Mouse (Mus musculus): ENCODE results near the gene Chrnb1.

Chrnb1 gene

DNA sequence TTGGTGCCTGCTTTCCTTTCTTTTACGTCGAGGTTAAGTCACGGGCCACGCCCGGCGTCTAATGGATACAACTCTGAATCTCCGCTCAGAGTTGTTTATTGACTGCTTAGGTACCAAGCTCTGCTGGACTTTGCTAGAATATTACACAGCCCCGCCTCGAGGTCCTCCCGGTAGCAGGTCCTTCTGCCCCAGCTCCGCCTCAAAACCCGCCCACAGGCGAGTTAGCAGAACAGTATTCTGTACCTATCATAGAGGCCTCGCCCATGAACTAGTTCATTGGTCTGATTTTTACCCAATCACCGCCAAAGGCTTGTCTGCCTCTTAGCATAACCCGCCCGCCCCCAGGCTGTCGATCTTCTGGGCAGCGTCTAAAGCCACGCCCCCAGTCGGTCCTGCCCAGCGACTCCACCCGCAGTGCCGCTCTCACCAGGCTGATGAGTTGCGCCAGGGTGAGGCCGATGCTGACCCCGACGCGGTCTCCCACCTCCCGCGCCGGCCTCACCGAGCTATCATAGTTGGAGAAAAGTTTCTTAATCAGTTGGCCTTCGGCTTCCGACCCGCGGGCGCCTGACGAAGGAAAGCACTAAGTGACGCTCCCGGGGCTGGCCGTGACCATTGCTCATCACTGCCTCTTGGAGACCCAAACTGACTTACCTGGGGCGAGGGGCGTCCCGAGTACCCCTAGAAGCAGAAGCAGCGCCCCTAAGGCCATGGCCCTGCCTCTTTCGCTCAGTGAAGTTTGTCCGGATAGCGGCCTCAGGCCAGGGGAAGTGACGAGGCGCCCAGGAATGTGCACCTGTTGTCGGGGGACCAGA, at the start of gene Chrnb1:
Gene Chrnb1, minus strand, starts transcription at position 776 of the 815 bp plus-strand sequence.
- peak; percentile 79 to 80 for DNase-seq (ENCODE audit: low read depth in 2 of 2, low spot score in 2 of 2)

DNA sequence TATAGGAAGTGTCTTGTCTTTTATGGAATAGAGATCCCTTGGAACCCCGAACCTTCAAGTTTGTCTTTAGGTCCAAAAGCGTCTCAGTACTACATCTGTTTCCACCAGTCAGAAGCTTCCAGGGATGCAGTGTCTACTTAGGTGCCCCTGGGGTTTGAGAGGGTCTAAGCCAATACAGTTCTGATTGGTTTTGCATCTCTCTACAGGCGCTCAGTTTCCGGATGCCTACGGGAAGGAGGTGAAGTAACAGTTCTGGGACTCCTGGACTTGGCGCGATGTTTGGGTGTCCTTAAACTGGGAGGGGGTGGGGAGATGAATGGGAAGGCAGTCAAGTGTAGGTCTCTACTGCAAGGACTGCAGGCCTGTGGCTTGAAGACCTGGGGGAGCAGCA, 43.0 kb upstream of the Chrnb1 start:
- no peak for DNase-seq (ENCODE audit: low read depth in 2 of 2, low spot score in 2 of 2)

GRCm38 (mm10) chr11:69837952-69838713, 42.4 kb upstream of the Chrnb1 start, which contains the start of gene Tmem256:
Tmem256 (plus strand) TSS chr11:69838514.
- DNase-seq (ENCODE audit: low read depth in 2 of 2, low spot score in 2 of 2), result peak; percentile 76 to 85

DNA sequence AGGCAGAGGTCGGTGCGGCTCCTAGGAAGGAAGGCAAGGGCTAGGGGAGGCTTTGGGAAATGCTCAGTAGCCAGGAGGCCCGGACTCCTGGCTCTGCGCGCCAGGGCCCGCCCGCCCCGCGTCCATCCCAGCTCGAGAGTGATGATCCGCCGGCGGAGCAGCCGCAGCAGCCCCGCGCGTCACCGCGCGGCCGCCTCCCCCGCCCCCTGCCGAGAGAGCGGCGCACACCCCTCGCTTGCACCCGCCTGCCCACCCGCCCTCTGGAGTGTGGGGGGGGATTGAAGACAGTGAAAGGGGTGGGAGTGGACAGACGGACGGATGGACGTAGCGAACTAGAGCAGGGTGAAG, 41.8 kb upstream of the Chrnb1 start, which contains the start of gene Nlgn2:
Gene Nlgn2, minus strand, starts transcription at position 181 of the 348 bp plus-strand sequence.
- no peak for DNase-seq (ENCODE audit: low read depth in 2 of 2, low spot score in 2 of 2)

DNA sequence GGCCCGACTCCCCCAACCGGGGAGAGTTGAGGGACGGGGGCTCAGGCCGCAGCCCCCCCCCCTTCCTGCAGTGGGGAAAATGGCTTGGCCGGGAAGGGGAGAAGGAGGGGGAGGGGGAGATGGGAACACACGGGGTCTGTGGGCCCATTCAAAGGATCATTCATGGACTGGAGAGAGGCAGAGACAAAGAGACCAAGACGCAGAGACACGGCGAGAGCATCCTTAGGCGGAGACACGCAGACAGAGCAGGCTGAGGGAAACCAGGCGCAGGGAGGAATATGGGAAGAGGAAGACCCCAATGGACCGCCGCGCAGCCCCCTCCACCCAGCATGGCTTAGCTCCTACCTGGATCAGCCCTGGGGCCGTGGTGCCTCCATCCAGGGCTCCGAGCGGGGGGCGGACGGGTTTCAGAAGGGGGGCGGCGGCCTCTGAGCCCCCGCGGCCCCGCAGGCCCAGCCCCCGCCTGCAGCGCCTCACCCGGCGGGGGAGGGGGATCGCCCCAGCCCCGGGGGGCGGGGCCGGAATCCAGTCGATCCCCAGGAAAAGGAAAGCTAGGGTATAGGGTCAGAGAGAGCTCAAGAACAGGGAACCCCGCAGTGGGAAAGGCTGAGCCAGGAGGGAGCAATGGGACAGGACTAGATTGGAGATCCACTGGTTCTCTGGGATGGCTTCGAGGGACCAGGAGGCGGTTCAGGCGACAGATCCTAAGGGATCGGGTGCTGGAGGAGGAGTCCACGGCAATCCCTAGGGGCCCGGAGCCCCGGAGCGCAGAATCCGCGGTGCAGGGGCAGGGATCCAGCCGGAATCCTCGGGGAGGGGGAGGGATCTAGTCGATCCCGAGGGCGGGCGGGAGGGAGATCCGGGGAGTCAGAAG, 41.2 kb upstream of the Chrnb1 start:
- no peak for DNase-seq (ENCODE audit: low read depth in 2 of 2, low spot score in 2 of 2)

- DNase-seq (ENCODE audit: low read depth in 2 of 2, low spot score in 2 of 2), result no peak
Measured at GRCm38 (mm10) chr11:69835966-69836335, 40.2 kb upstream of the Chrnb1 start.

- no peak for DNase-seq (ENCODE audit: low read depth in 2 of 2, low spot score in 2 of 2)
Measured at GRCm38 (mm10) chr11:69835326-69835965, 39.7 kb upstream of the Chrnb1 start.

- peak; percentile 30 to 38 for DNase-seq (ENCODE audit: low read depth in 2 of 2, low spot score in 2 of 2)
Measured at GRCm38 (mm10) chr11:69834001-69834549, 38.3 kb upstream of the Chrnb1 start.

- no peak for DNase-seq (ENCODE audit: low read depth in 2 of 2, low spot score in 2 of 2)
Measured at GRCm38 (mm10) chr11:69833554-69833953, 37.8 kb upstream of the Chrnb1 start.

GRCm38 (mm10) chr11:69828832-69829231, 33.1 kb upstream of the Chrnb1 start:
- DNase-seq (ENCODE audit: low read depth in 2 of 2, low spot score in 2 of 2), result no peak

DNA sequence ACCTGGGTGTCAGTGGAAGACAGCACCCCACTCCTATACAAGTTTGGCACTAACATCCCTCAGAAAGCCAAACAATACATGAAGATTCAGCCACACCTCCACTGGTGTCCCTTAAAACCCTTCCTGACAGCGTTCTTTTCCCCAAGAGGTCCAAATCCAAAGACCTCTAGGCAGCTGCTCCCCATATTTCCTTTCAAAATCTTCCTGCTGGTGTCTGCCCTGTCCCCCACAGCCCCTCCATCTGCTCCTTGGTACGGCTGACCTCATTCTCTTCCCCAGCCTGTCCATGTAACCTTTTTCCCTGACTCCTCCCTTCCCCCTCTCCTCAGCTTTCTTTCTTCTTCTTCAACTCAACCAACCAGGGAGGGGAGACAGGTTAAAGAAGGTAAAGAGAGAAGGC, 27.7 kb upstream of the Chrnb1 start:
- no peak for DNase-seq (ENCODE audit: low read depth in 2 of 2, low spot score in 2 of 2)

- DNase-seq (ENCODE audit: low read depth in 2 of 2, low spot score in 2 of 2), result no peak
Measured at GRCm38 (mm10) chr11:69822080-69822479, 26.3 kb upstream of the Chrnb1 start, which contains the start of gene Spem1. Spem1 (minus strand) TSS chr11:69822180.

DNA sequence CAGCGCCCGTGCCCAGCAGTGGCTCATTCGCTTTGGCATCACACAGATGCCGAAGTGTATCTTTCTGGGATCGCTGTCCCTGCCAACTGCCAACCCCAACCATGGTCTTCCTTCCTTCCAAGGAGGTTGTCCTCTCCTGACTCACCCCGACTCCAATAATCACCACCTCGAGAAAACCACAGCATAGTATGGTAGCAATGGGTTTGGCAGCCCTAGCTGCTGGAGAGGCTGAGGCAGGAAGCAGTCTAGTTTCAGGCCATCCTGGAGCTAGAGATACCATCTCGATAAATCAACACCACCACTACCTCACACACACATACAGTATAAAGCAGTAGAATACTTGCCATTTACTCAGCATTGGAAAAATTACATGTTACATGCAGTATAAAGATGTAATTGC, 23.1 kb upstream of the Chrnb1 start:
- DNase-seq (ENCODE audit: low read depth in 2 of 2, low spot score in 2 of 2), result no peak

- no peak for DNase-seq (ENCODE audit: low read depth in 2 of 2, low spot score in 2 of 2)
Measured at GRCm38 (mm10) chr11:69818365-69818764, 22.6 kb upstream of the Chrnb1 start, which contains the start of gene Spem2. Spem2 (minus strand) TSS chr11:69818465.

DNA sequence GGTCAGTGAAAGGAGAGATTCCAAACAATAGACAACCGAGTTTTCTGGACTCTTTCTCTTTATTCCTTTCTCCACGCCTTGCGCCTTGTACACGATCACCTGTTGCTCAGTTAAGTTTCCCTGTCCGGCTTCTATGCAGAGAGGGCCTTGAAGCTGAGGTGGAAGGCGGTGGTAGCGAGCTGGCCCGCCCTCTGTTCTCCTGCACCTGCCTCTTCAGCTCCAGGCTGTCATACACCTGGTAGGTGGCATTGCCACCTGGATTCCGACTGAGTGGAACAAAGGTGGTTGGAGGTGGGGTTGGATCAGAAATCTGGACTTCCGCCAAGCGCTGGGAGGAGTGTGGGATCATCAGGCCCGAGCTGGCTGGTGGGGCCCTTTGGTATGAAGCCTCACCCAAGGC, 20.8 kb upstream of the Chrnb1 start:
- DNase-seq (ENCODE audit: low read depth in 2 of 2, low spot score in 2 of 2), result no peak

GRCm38 (mm10) chr11:69815155-69815554, 19.4 kb upstream of the Chrnb1 start, which contains the start of gene Gm39566:
Gm39566 (minus strand) TSS chr11:69815298.
- DNase-seq (ENCODE audit: low read depth in 2 of 2, low spot score in 2 of 2), result no peak

DNA sequence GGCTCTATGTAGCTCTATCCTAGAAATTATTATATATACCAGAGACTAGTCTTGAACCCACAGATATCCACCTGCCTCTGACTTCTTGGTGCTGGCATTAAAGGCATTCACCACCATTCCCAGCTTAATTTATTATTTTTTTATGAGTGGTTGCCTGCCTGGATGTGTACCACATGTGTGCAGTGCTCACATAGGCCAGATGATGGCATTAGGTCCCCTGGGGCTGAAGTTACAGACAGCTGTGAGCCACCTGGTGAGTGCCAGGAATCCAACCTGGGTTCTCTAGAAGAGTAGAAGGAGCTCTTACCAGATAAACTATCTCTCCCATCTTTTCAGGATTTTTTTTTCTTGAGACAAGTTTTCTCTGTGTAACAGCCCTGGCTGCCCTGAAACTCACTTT, 14.5 kb upstream of the Chrnb1 start:
- no peak for DNase-seq (ENCODE audit: low read depth in 2 of 2, low spot score in 2 of 2)

GRCm38 (mm10) chr11:69807641-69808040, 11.9 kb upstream of the Chrnb1 start:
- DNase-seq (ENCODE audit: low read depth in 2 of 2, low spot score in 2 of 2), result no peak

DNA sequence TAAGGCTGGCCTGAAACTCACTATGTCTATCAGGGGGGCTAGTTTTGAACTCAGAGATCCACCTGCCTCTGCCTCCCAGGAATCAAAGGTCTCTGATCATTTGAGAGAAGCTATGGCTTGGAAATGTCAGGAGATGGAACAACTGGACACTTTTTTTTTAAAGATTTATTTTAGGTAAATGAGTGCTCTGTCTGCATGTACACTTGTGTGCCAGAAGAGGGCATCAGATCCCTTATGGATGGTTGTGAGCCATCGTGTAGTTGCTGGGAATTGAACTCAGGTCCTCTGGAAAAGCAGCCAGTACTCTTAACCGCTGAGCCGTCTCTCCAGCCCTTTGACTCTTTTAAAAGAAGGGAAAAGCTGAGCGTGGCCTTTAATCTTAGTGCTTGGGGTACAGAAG, 10.6 kb upstream of the Chrnb1 start:
- DNase-seq (ENCODE audit: low read depth in 2 of 2, low spot score in 2 of 2), result no peak

All from CD8-positive naive resting alpha-beta T cell, adult 2 months (primary cell).